Mouse (Mus musculus) left cerebral cortex, adult 9 months (tissue): ENCODE data around the gene Cdh20.

Experiments
- DNase-seq, 2 experiments: peaks; one replicate each; pipeline ENCODE4 v3.0.0; 2022; ENCODE audit warnings: low spot score in 2 of 2

Cdh20 gene

GRCm38 (mm10) chr1:105041668-105042067 is 273.3 kb downstream of the Cdh20 start:
- no peak for DNase-seq
